In genomic region chr13:46983878-46984277, GRCm38 (mm10) we compare ENCODE assay signal across 25 mouse cellular contexts. TPM values are rescaled to one million over a fixed set of nuclear protein-coding genes. Genes with fewer than 3 reads are reported as not detected.
DNase-seq lines count a peak whose midpoint lies in the region; ATAC-seq lines count a peak whose summit lies in the region.
"Had no signal": no experiment of that assay in that cellular context is flagged by ENCODE, and none has a peak within 500 bp of the region (broad histone marks: within the 10 kb centered on the region; RNA-seq: fewer than 3 reads in every experiment).

No protein-coding gene starts in this region.

- H3K27me3 ChIP-seq in megakaryocyte, embryonic 14.5 days (replicated peaks) = peaks cover 8% of the 10 kb centered on the region
- H3K27me3 ChIP-seq: heart, embryonic 15.5 days; hindbrain, embryonic 12.5 days; liver, embryonic 12.5 days had no signal

- ATAC-seq in CD4-positive, CD25-positive, alpha-beta regulatory T cell, adult 4 months = peak; percentile 87
- ATAC-seq in granulocyte monocyte progenitor cell, adult 5-6 weeks (replicated peaks; ENCODE audit: poor library complexity, severe bottlenecking) = peak; percentile 91
- ATAC-seq: forebrain, embryonic 14.5 days; liver, embryonic 12.5 days; liver, postnatal 0 days had no signal

- H3K4me1 ChIP-seq in megakaryocyte, embryonic 14.5 days = peaks cover 33% of the 10 kb centered on the region
- H3K4me1 ChIP-seq: hindbrain, embryonic 12.5 days had no signal

- H3K9me3 ChIP-seq in megakaryocyte, embryonic 14.5 days = no peaks in the 10 kb centered on the region
- H3K9me3 ChIP-seq: heart, embryonic 10.5 days; heart, embryonic 15.5 days; hindbrain, embryonic 12.5 days; liver, embryonic 12.5 days had no signal

- no peaks in the 10 kb centered on the region for H3K36me3 ChIP-seq in megakaryocyte, embryonic 14.5 days (replicated peaks; ENCODE audit: low read length)
- H3K36me3 ChIP-seq: heart, embryonic 10.5 days; heart, embryonic 15.5 days; hindbrain, embryonic 12.5 days; liver, embryonic 12.5 days had no signal

- peak overlapping the region; percentile 4 for H3K4me3 ChIP-seq in megakaryocyte, embryonic 14.5 days (replicated peaks)
- H3K4me3 ChIP-seq: heart, embryonic 10.5 days; heart, embryonic 15.5 days; hindbrain, embryonic 12.5 days; liver, embryonic 12.5 days had no signal

- DNase-seq in 416B (ENCODE audit: low read depth) = peak; percentile 93
- no peak for DNase-seq in testis, postnatal 10 days (ENCODE audit: low spot score)
- no peak for DNase-seq in right cerebral cortex, postnatal 36 days (ENCODE audit: low spot score in 2 of 2)
- no peak for DNase-seq in yolk sac, embryonic 10.5 days (ENCODE audit: low spot score)
- no peak for DNase-seq in T-cell, adult 2 months (ENCODE audit: low spot score)
- DNase-seq: adrenal gland, adult 8-10 months; cerebellum, adult 8-10 months; cerebellum, postnatal 25 days; gastrocnemius, postnatal 14 days; heart, adult 11 months; kidney, adult 18-20 months; kidney, postnatal 4 days; liver, postnatal 0 days; retina, postnatal 1 day; right cerebral cortex, postnatal 14 days; spleen, adult 18-20 months; thymus, postnatal 4 days had no signal

RNA-seq across cellular contexts. Expression of gene Nhlrc1, which starts 30.8 kb away (rescaled TPM):
- polyA plus RNA-seq in CD4-positive, CD25-positive, alpha-beta regulatory T cell, adult 4 months (2017; shearing (Covaris generic)) = under 1 TPM in 1 of 2 experiments, not detected in 1; 0.13 TPM
- 1.6 and 1.7 TPM in 2 replicates for total RNA-seq in granulocyte monocyte progenitor cell, adult 5-6 weeks (2014; fragmentation: Nextera tagmentation)
- 2.1 and 4.3 TPM in 2 replicates for total RNA-seq in granulocyte monocyte progenitor cell, adult 5-6 weeks (2017)
- 0.87 TPM in 1 of 2 replicates, not detected in the other for polyA plus RNA-seq in megakaryocyte, embryonic 14.5 days (2012; ENCODE audit: insufficient read depth, low replicate concordance)

RNA-seq across cellular contexts. Expression of gene Kif13a, which starts 54.2 kb away (rescaled TPM):
- polyA plus RNA-seq in CD4-positive, CD25-positive, alpha-beta regulatory T cell, adult 4 months (2017; shearing (Covaris generic)) = 1 to 10 TPM; 5.6 to 7.0 TPM
- 26.6 and 47.5 TPM in 2 replicates for total RNA-seq in granulocyte monocyte progenitor cell, adult 5-6 weeks (2014; fragmentation: Nextera tagmentation)
- 46.0 and 57.7 TPM in 2 replicates for total RNA-seq in granulocyte monocyte progenitor cell, adult 5-6 weeks (2017)
- polyA plus RNA-seq in megakaryocyte, embryonic 14.5 days (2012; ENCODE audit: insufficient read depth, low replicate concordance) = 0.78 and 4.7 TPM in 2 replicates

RNA-seq across cellular contexts. Expression of gene Kdm1b, which starts 59.4 kb away (rescaled TPM):
- polyA plus RNA-seq in CD4-positive, CD25-positive, alpha-beta regulatory T cell, adult 4 months (2017; shearing (Covaris generic)) = 10 to 100 TPM; 18.3 to 31.2 TPM
- total RNA-seq in granulocyte monocyte progenitor cell, adult 5-6 weeks (2014; fragmentation: Nextera tagmentation) = 7.3 and 11.2 TPM in 2 replicates
- 8.2 and 11.4 TPM in 2 replicates for total RNA-seq in granulocyte monocyte progenitor cell, adult 5-6 weeks (2017)
- polyA plus RNA-seq in megakaryocyte, embryonic 14.5 days (2012; ENCODE audit: insufficient read depth, low replicate concordance) = 0.45 and 1.2 TPM in 2 replicates
